Mouse (Mus musculus): ENCODE data around the gene Klf13.

Klf13 gene

GRCm38 (mm10) chr7:63947514-63948487 lies 9.1 kb upstream of the Klf13 start:
- DNase-seq = no peak

GRCm38 (mm10) chr7:63943946-63944345 lies 5.2 kb upstream of the Klf13 start:
- DNase-seq = no peak

GRCm38 (mm10) chr7:63941501-63941900 lies 2.8 kb upstream of the Klf13 start:
- no peak for DNase-seq

GRCm38 (mm10) chr7:63941050-63941449 lies 2.3 kb upstream of the Klf13 start:
- no peak for DNase-seq

GRCm38 (mm10) chr7:63940321-63940720 lies 1.6 kb upstream of the Klf13 start:
- peak; percentile 25 for DNase-seq

- DNase-seq = peak; percentile 83
These were observed 759 bp upstream of the Klf13 start for GRCm38 (mm10) chr7:63939397-63939951.

- DNase-seq = peak; percentile 69
These were observed 425 bp downstream of the Klf13 start for GRCm38 (mm10) chr7:63938066-63938913.

GRCm38 (mm10) chr7:63937236-63938065 lies 1.3 kb downstream of the Klf13 start:
- DNase-seq = peak; percentile 80

- DNase-seq = no peak
These were observed 1.8 kb downstream of the Klf13 start for GRCm38 (mm10) chr7:63936986-63937235.

GRCm38 (mm10) chr7:63936188-63936985 lies 2.3 kb downstream of the Klf13 start:
- peak; percentile 76 for DNase-seq

GRCm38 (mm10) chr7:63935809-63936187 lies 2.9 kb downstream of the Klf13 start:
- no peak for DNase-seq

- peak; percentile 42 for DNase-seq
These were observed 4.2 kb downstream of the Klf13 start for GRCm38 (mm10) chr7:63934530-63934929.

GRCm38 (mm10) chr7:63933905-63934304 lies 4.8 kb downstream of the Klf13 start:
- DNase-seq = peak; percentile 8

- no peak for DNase-seq
These were observed 6.3 kb downstream of the Klf13 start for GRCm38 (mm10) chr7:63932461-63932860.

GRCm38 (mm10) chr7:63930766-63931165 lies 7.9 kb downstream of the Klf13 start:
- no peak for DNase-seq

- DNase-seq = no peak
These were observed 8.6 kb downstream of the Klf13 start for GRCm38 (mm10) chr7:63930132-63930531.

GRCm38 (mm10) chr7:63929080-63929479 lies 9.6 kb downstream of the Klf13 start:
- no peak for DNase-seq

- no peak for DNase-seq
These were observed 11.6 kb downstream of the Klf13 start for GRCm38 (mm10) chr7:63927121-63927520.

GRCm38 (mm10) chr7:63926492-63926891 lies 12.2 kb downstream of the Klf13 start:
- peak; percentile 45 for DNase-seq

- no peak for DNase-seq
These were observed 13.0 kb downstream of the Klf13 start for GRCm38 (mm10) chr7:63925413-63926360.
